Mouse (Mus musculus) cerebellum, postnatal 36 days (tissue): ENCODE measurements at regions not wholly inside any gene's neighbourhood (a gene's known extent, or its start where the extent isn't known, plus 50 kb on each side); places are given as distances from the start of the nearest gene placed in this dataset.
"Not testable (repeated sequence)": the region's sequence is repeated elsewhere in the genome, so short reads cannot be mapped to it uniquely, and the experiment has no call there.

ENCODE experiments used
- DNase-seq, 2 experiments: peaks; one replicate each; pipeline ENCODE4 v3.0.0; 2021 to 2022; ENCODE audit warnings: mixed read lengths in 2 of 2

DNA sequence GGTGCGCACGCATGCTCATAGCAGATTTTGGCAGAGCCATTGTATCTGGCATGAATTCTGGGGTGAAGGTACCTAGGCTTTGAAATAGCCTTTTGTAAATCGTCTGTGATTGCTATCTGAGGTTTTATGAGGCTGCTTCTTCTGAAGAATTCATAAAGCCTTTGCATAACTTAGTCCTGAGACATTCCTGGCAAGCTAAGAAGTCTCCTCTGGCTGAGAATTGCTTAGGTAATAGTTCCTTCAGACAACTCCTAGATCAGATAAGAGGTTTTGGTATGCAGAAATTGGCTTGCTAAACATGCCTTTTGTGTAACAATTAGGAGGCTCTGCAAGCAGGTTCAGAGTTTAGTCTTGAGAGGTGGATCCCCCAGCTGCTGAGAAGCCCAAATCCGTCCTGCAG is 82.7 kb downstream of the Pmp22 start:
- no peak for DNase-seq

DNA sequence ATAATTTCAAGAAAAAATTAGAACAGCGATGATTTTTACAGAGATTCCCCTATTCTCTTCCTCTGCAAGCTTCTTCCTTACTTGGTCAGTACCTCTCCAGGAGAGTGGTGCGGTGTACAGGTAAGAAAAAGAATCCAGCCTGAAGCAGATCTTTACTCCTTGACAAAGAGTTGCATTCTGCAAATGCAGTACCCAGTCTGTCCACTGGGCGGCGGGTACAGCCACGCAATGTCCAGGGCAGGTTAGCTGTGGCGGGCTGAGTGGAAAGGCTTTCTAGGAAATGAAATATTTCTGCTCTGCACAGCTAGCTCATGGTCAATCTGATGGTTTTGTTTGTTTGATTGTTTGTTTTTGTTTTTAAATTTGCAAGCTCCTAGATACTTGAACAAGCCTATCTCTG is 84.3 kb downstream of the Pmp22 start:
- DNase-seq, result peak; percentile 77 to 81

DNA sequence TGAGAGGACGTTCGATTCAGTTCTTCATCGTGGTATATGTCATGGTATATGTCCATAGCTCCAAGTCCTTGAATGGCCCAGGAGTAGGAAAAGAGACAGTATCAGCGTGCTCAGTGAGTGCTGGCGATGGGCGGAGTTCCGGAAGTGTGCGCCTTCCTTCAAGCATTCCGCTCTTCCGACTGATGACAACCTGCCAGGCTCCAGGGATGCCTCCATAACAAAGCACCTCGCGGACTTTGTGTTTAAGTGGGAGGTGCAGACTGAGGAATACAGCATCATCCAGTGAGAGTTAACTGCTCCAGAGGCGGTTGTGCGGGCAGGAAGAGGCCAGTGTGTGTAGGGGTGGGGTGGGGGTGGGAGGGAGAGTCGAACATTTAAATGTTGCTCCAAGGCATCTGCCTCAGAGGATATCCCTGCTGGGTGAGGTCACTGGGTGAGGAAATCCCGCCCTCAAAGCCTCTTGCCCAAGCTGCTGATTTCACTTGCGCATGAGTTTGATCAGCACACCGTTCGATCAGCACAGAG is 85.2 kb downstream of the Pmp22 start:
- DNase-seq, result no peak

DNA sequence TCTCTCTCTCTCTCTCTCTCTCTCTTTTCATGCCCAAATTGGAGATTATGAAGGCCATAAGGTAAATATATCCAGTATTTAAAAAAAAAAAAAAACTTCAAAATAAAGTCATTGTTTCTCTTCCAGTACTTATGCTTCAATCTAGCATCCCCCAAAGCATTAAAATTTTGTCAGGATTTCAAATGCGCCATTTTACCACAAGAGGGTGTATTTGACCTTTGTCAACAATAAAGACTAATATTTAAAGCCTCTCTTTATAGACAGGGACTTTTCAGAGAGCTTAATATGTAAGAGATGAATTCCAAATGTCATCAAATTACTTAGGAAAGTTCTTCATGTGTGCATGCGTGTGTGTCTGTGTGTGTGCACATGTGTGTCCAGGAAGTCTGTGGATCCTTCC is 87.2 kb downstream of the Pmp22 start:
- no peak for DNase-seq

DNA sequence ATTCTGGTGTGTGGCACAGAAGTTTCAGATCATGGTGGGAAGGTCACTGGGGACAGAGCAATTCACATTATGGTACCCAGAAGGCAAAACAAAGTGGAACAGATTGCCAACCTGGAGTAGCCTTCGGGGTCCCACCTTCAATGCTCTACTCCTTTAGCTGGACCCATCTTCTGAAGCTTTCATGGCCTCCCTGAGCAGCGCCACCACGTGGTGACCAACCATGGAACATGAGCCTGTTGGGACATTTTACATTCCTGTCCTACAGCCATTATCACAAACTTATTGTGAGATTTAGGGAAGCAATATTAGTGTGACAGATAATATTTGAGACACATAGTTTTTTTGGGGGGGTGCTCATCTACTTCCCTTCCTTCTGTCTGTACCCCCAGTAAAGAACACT is 88.3 kb downstream of the Pmp22 start:
- no peak for DNase-seq

DNA sequence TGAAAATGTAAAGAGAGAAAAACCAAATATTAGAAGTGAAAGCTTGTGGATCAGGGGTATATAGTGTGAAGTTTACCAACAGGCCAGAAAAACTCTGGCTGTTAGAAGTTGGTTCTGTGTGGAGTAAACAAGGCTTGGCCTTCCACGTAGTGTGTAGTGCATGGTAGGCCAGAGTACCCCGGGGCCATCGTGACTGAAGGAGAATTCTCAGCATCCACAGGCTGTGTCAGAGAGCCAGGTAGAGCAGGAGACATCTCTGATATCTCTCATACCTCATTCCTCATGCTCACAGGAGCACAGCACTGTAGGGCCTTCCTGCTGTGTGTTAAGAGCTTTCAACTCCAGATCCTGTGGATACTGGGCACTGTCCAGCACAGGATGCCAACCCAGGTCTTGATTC is 97.7 kb downstream of the Pmp22 start:
- DNase-seq, result no peak

DNA sequence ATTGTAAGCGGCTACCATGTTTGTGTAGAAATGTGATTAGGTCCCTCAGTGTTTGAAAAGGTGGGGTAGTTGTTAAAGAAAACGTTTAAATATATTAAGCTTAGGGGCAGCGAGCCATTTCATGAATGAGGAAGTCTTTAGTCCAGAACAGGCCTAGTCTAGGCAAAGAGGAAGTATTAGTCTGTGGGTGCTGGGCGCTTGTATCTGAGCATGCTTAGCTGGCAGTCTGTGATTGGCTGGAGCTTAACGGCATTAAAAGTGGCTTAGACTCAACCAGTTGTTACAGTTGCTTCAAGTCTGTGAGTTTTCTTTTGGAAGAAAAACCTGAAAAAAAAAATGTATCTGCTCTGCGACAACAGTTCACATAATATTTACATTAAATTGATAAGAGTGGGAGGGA is 102.0 kb downstream of the Pmp22 start:
- no peak for DNase-seq

DNA sequence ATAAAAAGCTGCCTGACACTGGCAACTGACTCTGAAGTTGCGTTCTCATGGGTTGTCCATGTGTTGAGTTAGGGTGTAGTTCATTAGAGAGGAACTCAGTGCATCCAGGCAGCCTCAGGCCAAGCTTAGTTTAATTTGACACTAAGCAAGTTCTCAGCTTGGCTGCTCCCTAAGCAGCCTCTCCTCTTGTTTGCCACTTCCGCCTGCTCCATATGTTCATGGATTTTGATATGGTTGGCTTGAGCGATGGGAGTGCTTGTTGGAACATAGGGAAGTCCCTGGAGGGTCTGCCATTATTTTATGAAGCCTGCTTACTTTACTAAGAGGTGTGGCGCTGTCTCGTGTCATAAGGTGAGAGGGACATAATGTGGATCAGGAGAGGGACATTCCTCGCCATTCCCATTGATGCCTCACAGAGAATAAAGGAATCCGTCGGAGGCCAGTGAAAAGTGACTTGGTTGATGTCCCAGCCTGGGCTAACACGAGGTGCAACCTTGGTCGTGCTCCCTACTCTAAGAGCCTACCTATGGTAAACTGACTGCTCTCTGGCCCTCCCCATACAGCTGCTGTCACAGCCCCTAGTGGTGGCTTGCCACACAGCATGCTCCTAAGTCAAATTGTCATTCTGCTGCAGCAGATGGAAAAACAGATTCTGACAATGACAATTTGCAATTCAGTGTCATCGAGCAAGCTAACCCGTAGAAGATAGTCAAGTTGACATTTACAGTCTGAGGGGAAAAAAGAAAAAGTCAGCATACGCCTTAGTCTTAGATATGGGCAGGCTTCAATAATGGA is 104.6 kb downstream of the Pmp22 start:
- DNase-seq, result no peak

DNA sequence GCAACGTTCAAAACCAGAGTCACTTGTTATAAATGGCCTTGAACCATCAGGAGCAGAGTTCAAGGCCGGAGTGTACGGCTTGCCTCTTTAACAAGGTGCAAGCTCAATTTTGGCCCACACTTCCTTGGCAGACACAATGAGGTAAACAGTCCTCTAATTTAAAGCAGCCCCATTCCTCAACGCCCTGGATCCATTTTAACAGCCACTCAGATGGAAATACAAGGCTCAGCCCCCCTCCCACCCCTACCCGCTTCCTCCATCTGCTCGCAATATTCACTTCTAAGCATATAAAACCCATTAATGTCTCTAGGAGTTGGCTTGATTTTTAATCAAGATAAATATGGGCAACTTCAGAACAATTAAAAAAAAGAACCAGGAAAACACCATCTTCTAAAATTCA is 105.7 kb downstream of the Pmp22 start:
- no peak for DNase-seq

DNA sequence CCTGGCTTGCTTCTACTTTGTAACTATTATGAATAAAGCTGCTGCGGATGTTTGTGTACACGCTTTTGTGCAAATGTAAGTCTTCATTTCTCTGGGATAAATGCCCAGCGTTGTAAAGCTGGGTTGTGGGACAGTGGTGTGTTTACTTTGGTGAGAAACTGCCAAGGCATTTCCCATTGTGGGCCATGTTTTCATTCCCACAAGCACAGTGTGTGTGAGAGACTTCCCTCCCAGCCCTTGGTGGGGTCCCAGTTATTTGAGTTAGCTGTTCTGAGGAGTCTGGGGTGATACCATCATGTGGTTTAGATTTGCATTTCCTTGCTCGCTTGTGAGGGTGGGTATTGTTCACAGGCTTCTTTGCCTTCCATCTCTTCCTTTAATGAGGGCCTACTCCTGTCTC is 109.9 kb downstream of the Pmp22 start:
- no peak for DNase-seq

DNA sequence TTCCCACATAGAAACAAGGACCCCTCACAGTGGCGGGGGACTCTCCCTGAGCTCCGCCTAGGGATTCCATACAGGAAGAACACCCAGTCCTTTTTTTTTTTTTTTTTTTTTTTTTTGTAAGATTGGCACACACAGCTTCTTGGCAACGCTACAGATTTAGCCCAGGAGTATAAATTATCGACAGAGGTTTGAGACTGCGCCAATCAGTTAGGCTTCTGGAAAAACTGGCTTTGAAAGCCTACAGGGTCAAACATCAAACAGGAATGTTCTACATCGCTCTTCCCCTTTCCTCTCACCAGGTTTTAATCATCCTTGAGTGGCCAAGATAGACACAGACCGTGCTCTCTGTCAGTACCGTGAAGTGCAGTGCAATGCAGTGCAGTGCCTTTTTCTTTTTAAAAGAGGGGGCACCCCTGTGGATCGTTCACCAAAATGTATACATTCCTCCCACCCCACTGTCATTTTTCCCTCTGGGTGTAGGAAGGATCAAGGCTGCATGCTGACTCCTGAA is 115.2 kb downstream of the Pmp22 start:
- no peak for DNase-seq

DNA sequence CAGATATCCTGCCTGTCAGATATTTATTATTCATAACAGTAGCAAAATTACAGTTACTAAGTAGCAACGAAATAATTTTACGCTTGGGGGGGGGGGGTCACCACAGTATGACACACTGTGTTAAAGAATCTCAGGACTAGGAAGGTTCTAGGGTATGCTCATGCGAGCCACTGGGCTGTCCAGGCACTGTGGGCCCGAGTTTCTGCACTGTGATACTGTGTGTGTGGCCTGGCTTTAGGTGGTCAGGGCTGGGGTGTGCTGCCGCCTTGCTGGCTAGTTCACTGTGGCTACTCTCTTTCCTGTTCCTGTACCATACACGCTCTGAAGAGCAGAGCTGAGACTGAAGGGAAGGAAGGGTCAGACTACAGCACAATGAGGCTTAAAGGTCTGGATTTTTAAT is 116.3 kb downstream of the Pmp22 start:
- no peak for DNase-seq

DNA sequence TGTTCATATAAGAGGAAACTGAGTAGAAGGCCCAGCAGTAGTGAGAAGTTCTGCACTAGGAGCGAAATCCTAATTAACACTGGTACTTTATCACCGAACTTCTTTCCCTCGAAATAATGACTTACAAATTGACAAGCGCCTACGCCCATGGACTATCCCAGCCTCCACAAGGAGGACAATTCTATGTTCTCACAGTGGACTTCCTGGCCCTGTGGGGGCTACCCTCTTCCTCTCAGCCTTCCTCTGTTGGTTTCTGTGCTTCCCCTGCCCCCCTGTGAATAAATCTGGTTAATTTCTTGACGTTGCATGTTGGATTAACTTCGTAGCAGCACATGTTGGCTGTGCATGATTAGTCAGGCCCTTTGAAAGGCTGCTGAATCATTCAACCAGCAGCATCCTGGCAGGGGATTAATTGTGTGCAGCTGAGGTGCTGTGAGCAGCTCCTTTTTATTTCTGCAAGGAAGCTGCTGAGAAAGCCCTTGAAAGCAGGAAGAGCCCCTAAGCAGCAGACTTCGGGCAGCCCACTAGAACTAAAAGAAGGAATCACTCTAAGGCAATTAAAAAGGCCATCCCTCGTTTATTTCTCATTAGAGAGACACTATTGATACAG is 117.4 kb downstream of the Pmp22 start:
- no peak for DNase-seq

DNA sequence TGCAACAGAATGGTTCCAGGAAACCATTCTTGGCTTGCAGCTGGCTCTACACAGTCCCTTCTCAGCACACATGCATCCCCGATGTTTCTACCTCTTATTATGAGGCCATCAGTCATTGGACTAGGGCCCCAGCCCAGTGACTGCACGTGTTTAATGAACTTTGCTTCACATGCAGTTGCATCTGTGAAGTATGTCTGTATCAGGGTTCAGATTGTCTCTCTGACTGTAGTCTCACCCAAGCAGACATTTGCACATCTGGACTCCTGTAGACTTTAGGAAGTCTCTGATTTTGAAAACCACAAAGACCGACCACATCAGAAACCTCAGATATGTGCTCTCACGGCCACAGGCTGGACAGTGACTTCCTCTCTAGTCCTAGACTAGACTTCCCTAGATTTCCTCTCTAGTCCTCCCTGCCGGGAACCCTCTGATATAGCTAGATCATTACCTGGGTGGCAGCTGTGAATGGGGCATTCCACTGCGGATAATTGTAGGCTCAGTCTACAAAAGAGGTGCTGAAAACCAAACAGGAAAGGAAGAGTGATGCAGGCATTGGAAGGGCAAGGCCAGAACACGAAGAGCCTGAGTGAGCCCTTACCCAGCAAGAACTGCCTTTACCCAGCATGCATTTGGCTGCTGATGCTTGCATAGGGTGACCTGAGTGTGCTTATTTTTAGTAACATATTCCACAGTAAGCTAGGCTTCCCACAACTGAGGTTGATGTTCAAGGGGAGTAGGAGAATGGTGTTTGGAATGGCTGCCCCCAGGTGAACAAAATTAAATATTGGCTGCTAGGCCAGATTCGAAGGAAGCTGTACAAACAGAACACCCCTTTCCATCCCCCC is 123.5 kb downstream of the Pmp22 start:
- DNase-seq, result no peak

DNA sequence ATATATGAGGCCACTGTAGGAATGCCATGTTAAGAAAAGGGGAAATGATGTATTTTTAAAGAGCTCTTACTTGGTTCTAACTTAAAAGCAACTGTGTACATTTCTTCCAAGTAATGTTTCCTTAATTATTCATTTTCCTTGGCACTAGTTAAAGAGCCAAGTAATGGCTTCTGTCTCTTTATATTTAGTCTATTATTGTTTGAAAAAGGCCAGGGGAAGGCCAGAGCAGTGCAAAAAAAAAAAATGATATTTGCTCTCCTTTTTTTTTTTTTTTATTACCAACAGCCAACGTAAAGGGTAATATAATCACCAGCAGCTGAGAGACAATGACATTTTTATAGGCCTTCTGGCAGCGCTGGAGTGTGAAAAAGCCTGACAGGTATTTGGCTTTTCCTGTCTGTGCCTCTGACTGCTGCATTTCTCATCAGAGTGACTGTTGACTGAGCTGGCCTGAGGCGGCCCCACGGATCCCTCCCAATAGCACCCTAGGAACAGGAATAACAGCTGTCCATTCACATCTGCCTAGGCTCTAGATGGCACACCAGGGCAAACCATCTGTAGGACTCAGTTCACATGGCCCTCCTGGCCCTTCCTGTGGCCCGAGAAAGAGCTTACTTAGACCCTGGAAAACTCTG is 124.3 kb downstream of the Pmp22 start:
- DNase-seq, result no peak

DNA sequence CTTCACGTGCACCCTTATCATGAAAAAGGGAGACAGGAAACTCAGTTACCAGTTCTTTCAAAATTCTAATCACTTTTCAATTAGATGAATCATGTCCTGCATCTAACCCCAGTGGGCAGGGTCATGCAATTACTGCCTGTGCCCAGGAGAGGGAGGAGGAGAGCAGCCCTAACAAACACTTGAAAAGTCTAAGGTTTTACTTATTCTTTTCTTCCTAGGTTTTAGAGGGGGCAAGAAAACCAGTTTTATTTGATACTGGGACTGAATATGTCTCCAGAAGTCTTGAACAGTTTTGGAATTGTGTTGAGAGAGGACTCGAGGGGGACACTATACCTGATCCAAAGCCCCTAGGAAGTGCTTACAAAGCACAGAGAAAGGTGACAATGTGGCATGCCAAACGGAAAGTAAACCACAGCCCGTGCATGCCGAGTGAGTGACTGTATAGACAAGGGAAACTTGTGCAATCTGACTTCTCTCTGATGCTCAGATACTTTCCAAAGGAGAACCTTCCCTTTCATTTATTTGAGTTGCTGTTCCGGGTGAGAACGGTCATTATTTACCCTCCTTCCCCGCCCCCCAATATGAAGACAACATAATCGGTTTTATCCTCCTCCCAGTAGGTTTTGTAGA is 135.8 kb downstream of the Pmp22 start:
- no peak for DNase-seq

DNA sequence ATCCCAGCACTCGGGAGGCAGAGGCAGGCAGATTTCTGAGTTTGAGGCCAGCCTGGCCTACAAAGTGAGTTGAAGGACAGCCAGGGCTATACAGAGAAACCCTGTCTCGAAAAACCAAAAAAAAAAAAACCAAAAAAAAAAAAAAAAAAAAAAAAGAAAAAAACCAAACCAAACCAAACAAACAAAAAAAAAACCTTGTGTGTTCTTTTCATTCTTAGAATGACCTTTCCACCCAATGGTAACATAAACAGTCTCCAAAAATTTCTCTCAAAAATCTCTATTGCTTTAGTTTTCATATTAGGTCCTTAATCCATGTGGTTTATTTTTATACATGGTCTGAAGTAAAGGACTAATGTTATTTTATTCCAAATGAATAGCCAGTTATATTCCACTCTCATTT is 137.5 kb downstream of the Pmp22 start:
- DNase-seq, result not testable (repeated sequence)

DNA sequence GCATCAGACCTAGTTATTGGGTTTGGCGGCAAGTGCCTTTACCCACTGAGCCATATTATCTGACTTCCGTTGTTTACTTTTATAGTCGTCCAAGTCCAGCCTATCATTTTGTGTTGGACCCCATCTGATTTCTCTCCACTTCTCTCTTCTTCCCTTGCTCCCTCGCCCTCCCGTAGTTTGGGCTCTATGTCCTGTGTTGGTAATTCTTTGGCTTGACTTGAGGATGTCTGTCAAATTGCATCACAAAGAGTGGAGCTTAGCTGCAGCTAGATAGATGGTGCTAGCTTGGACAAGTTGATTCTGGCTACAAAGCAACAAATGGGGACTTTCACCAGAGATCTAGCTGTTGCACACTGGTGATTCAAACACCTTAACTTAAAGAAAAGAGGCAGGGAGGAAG is 147.9 kb downstream of the Pmp22 start:
- no peak for DNase-seq

DNA sequence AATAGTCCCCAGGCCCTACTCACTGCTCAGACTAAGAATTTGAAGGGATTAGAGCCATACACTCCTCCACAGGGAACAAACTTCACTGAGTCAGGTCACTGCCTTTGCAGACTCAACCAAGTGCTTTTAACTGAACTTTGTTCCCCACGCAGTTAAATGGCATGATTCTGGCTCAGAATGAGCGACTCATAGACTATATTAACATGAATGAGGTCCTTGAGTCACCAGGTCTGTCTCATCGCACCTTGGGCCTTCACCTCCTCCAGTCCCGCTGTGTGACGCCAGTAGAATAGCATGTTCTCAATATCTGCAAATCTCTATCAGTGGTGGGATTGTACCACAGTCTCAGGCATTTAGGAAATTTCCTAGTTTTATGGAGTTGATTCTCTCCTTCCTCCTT is 153.1 kb downstream of the Pmp22 start:
- no peak for DNase-seq

DNA sequence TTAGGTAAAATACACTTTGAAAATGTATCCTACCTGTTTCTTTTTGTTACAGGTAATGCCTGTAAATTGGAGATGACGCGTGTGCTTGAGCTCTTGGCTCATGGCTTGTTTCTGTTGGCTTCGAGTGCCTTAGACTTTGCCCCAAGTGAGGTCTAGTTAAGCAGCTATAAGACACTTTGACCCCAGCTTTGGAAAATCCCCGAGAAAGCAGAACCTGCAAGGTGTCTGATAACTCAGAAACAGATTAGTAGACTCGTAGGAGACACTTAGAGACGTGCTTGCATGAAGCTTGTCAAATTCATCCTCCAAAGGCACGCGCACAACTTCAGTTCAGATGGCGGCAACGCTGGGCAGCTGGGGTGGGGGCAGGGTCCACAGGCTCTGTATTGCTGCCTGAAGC is 153.8 kb downstream of the Pmp22 start:
- no peak for DNase-seq

DNA sequence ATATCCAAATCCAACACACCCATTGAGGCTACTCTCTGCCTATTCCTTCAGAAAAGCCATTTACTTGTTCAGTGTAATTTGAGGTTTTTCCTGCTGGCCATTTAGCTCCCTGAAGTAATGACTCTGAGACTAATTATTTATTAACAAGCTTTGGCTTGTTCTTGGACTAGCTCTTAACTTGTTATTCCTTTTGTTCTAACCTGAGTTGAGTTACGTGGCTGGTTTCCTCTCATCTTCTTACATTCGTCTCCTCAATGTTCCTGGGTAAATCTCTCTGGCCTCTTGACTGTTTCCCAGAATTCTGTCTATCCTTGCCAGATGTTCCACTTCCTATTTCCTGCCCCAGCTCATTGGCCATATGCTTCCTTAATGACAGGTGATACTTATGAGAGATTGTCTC is 157.2 kb downstream of the Pmp22 start:
- no peak for DNase-seq

DNA sequence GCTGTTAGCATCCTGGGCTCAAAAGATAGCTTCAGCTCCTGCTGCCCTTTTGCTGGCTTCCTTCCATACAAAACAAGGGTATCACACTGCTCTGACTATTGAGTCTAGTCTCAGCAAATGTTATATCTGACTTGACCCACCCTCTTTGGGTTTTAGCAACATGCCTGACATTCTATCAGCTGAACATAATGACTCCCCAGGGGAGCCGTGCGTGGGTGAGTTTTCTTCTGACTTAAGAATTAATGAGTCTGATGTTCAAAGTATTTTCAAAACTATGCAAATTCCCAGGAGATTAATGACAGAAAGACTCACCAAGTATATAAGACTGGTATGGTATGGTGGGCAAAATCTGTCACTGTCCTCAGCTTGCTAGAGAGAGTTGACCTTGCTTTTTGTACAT is 159.0 kb downstream of the Pmp22 start:
- DNase-seq, result no peak

DNA sequence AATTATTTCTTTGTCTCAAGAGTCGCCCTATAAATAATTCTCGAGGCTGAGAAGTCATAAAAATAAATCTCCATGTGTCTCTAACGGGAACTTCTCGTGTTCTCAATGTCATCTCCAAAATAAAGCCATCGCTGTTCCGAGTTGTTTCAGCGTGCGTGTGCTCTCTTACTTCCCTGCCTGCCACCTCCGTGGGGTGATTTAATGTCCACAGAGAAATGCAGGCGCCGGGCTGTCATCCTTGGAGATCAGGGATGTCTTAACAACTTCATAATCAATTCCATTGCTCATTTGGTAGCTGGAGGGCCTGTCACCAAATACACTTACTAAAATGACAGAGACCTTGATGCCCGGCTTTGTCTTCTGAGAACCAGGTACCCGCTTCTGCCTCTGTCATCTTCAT is 161.8 kb downstream of the Pmp22 start:
- DNase-seq, result no peak
